Mouse (Mus musculus) heart, postnatal 36 days (tissue): Measurements from ENCODE around the gene Mrap2. TPM values are rescaled to one million over a fixed set of nuclear protein-coding genes. Genes with fewer than 3 reads are reported as not detected.
"Not testable (repeated sequence)": the region's sequence is repeated elsewhere in the genome, so short reads cannot be mapped to it uniquely, and the experiment has no call there.

Source experiments
- DNase-seq, 2 experiments: peaks; one replicate each; pipeline ENCODE4 v3.0.0; 2021 to 2022
- intact Hi-C: fragments of 180-260 bp; cut with DNase I; formaldehyde crosslinking; loops from one replicate; pipeline ENCODE4 v1.15.1; 2025
- total RNA-seq, 2 experiments: library from RNA; stranded (reverse); gene quantifications; 2 replicates each; pipeline ENCODE4 v1.2.3; 2021

The Mrap2 gene
- total RNA-seq: 1 to 10 TPM; 3.1 to 3.9 TPM

DNA sequence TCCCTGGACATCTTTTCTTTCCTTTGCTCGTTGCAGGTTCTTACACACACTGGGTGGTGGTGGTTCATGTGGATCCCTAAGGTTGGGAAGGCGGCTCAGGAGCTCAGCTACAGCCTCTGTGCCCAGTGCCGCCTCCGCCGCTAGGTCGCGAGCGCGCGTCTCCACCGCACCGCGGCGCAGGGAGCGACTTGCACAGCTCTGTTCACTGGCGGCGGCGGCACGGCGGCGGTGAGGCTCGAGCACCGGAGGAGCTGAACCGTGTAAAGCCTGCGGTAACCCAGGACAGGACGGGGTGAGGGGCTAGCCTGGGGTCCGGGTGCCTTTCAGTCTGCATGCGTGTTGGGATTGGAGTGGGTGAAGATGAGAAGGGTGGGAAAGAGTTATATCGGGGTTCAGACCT lies at the start of gene Mrap2:
Gene Mrap2, plus strand, starts transcription at position 201 of the 400 bp plus-strand sequence.
- intact Hi-C loops: no loop called here
- DNase-seq: peak; percentile 11 to 43

DNA sequence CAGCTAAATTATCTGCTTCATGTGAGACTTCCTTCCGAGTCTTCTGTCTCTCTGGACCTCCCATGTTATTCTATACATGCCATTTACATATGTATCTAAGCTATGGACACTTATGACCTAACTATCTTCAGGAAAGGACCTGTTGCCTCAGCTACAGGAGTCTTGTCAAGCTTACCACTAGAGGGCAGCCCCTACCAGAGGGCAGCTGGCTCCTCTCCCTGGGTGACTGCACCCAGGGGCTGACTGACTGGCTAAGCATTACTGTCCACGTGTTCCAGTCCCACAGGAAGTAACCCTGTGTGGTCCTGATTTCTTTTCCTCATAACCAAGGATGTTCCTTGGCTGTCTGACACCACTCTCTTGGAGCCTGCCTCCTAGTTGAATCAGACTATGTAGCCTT lies 46.1 kb upstream of the Mrap2 start:
- peak; percentile 8 to 27 for DNase-seq
- intact Hi-C loops: loop anchor here (5.0 kb wide), 1 partner anchor 149 kb away; no protein-coding TSS in a partner anchor

DNA sequence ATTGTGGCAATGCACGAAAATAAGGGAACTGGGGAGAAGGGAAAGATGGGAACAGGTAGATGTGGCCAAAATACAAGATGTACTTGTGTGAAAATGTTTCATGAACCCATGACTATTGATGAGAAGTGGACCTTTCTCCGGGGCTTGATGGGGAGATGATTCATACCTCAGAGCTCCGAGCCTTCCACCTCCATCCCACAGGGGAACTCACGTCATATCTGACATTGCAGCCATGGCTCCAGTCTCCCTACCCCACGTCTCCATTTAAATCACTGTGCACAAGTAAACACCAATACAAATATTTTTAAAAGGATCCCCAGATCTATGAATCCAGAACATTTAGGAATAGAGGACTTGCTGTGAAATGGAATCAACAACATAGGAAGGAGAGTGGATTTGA lies 29.1 kb upstream of the Mrap2 start:
- DNase-seq: no peak

DNA sequence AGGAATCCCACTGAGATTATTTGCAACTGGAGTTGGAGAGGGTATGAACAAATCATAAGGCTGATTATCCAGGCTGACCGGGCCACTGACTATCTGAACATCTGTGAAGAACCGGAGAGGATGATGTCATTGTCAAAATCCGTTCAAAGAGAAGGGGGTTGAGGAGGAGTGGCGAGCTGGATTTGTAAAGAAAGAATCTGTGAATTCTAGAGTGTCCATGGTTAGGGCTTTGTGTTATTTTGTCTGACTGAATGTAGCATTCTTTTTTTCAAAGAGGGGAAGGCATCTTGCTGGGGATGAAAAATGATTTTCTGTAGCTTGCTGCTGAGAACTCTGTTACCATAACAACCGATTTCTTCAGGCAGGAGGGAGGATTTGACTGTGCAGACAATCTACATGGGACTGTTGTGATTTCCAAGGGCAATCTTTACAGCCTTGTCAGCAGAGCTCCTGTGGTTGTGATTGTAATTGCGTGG lies 28.6 kb upstream of the Mrap2 start:
- DNase-seq: no peak
- intact Hi-C loops: no loop called here

More for the DNA sequence above, 29.1 kb upstream of the Mrap2 start:
- intact Hi-C loops: no loop called here

DNA sequence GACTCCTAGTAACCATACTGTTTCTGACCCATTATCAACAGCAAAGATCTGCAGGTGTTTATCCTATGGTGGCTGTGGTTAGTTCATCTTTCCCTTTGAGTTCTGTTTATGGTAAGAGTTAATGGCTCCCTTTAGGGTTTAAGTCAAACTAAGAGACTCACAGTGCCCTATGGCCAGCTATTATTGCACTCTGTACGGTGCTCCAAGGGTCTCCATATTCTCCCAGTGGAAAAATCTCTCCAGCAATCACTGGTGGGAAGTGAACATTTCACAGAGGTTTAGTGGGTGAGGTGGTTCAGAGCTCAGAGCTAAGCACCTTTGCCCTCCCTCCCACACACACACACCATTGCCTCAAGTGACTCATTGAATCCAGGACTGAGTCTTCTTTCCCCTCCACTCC lies 28.1 kb upstream of the Mrap2 start:
- DNase-seq: no peak
- intact Hi-C loops: no loop called here

DNA sequence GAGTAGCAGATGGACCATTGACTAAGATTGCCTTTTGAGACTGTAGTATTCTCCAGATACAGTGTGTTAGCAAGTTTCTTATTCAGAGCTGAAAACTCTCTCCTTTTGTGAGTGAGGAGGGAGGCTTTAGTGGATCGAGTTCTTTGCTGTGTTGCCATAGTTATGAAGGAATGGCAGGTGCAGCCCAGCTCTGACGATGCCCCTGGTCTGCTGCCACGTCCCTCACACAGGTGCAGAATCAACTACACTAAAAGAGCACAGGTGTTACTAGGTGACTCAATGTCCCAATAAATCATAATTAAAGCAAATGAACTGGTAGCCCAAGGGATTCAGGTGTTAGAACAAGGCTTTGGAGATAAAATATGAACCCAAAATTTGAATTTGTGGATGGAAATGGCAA lies 25.1 kb upstream of the Mrap2 start:
- DNase-seq: no peak
- intact Hi-C loops: no loop called here

DNA sequence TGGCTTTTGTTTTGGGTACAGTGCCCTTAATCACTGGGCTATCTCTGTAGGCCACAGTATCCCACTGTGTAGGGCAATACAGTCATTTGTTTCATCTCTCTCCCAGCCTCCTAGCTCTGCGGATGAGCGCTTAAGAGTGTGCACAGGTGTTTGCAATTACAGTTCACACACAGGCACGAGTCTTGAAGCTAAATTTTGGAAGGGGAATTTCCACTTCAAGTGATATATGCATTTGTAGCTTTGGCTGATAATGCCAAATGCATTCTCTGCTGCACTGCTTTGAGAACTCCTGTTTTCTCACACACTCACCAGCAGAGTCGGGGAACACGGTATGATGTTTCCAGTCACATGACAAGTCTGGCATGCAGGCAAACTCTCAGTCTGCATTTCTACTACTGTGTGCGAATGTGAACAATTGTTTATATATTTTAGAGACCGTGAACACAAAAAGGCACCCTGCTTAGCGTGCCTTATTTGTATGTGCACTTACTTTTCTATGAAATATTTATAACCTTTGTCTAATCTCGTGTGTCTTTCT lies 22.1 kb upstream of the Mrap2 start:
- DNase-seq: no peak
- intact Hi-C loops: no loop called here

DNA sequence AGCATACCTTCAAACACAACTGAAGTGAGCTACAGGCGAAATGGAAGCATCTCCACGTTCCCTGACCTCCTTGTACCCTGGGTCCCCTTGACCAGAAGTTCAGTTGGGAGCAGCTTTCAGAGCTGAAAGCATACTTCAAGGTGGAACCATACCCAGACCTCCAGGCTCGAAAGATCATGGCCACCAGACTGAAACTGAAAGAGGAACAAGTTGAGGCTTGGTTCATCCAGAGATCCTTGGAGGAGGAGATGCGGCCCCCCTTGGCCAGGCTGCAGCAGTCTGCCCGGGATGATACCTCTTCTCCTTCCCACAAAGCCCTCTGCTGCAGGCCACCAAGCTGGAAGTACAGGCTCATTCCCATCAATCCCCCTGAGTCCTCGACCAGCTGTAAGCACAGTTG lies 17.1 kb upstream of the Mrap2 start:
- intact Hi-C loops, DNase-seq: not testable (repeated sequence)

DNA sequence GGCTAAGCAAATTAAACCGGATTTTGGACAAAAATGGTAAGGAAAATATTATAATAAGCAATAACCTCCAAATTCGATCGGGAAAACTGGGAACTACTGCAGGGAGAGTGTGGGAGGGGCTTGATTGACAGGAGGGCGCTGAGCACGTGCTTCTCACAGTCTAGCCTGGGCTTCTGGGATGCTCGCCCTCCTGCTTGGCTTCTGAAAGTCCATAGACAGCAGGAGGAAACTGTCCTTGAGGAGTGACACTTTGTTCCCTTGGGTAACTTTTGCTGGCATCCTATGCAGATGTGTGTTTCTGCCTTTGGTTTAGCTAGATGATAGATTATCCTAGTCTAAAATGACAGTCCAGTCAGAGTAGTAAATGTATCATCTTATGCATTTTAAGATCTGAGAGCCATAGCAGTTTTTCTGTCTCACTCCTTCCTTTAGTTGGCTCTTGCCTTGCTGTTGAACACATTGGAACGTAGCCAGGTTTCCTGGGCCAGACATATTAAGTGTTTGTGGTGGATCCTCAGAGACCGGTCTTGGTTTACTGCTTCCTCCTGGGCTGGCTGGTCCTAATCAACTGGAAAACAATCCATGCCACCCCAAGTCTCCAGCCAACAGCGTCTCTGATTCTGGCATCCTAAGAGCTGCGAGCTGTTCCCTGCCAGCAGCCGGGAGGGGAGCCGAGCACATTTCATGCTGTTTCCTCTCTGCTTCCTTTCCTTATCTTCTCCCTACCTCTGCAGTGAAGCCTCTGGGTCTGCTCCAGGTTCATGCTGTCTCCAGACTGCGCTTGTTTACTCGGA lies 8.1 kb upstream of the Mrap2 start:
- peak in 1 of 2 experiments; percentile 2 for DNase-seq
- intact Hi-C loops: no loop called here

DNA sequence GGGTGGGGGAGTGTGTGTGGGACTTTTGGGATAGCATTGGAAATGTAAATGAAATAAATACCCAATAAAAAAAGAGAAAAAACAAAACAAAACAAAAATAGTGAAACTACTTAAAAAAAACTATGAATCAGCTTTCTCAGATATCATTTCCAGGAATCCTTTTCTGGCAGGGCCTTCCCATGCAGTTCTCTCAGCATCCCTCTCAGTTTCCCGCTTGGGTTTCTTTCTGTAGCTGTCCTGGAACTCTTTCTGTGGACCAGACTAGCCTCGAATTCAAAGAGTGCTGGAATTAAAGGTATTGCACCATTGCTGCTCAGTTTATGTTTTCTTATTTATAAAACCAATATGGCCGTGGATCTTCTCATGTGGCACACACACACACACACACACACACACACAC lies 1.0 kb upstream of the Mrap2 start:
- intact Hi-C loops: no loop called here

DNA sequence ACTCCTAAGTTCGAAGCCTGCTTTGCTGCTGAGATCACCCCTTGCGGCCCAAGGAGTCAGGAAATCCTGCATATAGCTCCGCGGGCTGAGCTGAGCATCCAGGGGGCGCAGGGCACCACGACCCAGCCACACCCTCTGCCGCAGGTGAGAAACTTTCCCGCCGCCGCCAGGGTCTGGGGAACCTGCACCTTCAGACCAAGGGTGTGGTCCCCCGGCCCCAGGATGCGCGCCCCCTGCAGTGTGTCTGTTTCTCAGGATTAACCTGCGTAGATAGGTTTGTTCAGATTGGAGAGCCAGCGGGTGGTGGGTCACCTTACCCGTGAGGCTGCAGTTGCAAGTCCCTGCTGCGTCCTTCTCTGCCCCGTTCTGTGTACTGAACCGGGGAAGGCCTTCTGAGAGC lies 426 bp downstream of the Mrap2 start:
- peak in 1 of 2 experiments; percentile 3 for DNase-seq
- intact Hi-C loops: no loop called here

More for the DNA sequence above, 1.0 kb upstream of the Mrap2 start:
- no peak for DNase-seq

DNA sequence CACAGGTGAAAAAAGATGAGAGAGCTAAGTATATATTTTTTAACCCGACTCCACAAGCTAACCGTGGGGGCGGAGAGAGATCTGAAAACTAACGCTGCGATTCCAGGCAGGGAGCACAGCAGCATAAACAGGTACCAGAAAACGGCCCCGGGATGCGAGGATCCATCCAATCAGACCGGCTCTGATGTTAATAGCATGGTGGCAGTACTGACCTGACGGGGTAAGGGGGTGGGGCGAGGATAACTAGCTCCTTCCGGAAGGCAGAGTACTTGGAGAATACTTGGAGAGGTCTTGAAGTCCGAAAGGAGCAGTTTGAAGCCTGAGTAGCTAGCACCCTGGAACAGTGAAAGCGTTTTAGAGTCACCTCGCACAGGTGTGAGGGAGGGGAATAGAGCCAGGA lies 1.1 kb downstream of the Mrap2 start:
- intact Hi-C loops: no loop called here
- no peak for DNase-seq

DNA sequence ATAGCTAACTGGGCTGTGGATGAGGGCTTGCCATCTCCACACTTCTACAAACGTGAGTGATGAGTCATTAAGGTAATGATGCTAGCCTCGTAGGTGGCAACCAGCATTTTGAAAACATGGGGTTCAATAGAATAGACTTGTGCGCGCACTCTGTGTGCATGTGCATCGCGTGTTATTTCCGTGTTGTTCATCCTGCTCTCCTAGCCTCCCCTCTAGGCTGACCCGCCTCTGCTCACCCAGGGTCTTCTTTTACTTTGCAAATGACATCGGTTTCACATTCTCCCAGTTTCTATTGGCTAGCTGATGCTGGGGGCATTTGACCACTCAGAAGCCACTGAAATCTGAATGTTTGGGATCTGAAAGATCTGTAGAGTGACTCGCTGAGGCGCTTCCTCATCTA lies 1.6 kb downstream of the Mrap2 start:
- intact Hi-C loops: no loop called here
- DNase-seq: no peak

DNA sequence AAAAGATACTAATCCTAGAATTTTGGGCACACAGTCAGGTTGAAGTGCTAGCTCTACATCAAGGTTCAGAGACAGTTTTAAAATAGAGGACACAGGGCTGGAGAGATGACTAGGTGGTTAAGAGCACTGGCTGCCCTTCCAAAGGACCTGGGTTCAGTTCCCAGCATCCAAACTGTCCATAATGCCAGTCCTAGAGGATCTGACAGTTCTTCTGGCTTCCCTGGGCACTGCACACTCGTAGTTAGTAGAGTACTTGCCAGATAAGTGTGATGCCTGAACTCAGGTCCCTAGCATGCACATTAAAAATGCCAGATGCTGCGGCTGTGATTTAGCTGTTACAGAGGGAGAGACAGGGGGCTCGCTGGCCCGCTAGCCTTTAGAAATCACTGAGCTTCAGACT lies 2.3 kb downstream of the Mrap2 start:
- DNase-seq: no peak
- intact Hi-C loops: no loop called here

DNA sequence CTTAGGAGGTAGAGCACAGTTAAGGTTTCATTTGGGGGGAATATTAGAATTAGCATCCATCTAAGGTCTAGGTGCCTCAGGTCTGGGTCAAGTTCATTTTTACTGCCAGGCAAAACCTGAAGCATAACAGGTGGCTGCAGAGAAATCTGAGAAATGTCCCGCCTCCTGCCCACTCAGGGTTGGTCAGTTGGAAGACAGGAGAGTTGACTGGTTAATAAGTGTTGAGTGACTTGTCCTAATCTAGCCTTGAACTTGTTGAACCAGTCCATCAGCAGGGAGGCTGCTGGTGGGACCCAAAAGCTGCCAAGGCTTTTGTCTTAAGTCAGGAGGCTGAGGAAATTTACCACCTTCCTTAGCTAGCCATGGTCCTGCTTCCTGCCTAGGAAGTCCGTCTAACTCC lies 3.8 kb downstream of the Mrap2 start:
- intact Hi-C loops: no loop called here
- DNase-seq: no peak

DNA sequence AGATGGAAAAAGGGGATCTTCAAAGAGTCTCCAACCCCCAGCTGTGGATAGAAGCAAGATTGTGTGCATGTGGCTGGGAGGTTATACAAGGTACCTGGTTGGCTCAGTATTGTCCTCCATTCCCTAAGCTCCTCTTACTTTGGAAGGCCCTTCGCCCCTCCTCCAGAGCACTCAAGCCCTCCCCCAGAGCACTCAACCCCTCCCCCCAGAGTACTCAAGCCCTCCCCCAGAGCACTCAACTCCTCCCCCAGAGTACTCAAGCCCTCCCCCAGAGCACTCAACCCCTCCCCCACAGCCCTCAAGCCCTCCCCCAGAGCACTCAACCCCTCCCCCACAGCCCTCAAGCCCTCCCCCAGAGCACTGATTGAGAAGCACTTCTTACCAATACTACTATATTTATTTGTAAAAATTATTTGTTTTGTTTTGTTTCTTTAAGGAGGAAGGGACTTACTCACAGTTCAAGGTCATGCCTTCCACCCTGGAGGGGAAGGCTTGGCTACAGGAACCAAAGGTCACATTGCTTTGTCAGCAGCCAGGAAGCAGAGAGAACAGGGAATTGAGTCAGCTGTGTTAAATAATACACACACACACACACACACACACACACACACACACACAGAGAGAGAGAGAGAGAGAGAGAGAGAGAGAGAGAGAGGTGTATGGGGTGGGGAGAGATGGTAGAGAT lies 8.7 kb downstream of the Mrap2 start:
- no peak for DNase-seq
- intact Hi-C loops: no loop called here

DNA sequence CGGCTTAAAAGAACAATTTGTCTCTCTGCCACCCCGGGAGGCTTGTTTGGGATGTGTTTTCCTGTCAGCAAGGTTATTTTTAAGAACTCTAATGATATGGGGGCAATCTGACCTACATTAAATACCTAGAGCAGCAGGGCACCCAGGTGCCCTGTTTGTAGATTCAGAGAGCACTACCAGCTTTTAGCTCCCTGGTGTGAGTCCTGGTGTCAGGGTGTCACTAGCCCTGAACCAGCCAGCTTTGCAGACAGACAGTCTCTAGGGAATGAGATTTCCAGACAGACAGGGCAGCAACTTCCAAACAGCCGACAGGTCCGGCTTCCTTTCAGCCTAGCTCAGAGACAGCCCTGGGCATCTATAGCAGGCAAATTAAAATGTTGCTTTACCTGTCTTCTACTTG lies 18.5 kb downstream of the Mrap2 start:
- intact Hi-C loops: no loop called here
- no peak for DNase-seq

DNA sequence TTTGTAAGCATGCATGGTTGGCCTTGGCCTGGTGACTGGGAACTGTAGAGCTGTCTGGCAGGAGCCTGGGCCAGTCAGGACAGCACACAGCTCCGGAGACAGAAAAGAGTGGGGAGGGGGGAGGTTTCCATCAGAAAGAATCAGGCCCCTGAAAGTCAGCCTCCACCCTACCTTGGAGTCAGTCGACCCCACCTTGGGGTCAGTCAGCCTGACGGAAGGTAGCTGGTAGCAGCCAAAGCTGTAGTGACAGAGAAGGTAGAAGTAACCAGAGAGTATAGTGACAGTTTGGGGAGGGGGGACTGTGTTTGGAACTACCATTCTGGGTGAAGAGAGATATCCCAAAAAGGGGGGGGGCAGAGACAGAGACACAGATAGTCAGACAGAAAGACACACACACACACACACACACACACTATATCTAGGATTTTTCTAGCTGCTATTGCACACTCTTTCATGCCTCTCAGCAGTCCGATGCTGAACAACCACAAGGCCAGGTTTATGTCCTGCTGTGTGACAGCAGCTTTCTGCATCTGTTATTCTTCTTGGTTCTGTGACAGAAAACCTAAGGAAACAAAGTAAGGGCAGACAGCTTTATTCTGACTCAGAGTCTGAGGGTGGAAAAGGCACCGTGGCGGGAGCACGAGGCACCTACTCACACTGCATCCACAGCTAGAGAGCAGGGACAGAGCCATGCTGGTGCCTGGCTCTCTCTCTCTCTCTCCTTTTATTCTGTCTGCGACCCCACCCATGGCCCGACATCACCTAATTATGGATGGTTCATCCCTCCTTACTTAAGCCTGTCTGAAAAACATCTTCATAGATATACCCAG lies 23.1 kb downstream of the Mrap2 start:
- intact Hi-C loops: no loop called here
- no peak for DNase-seq

DNA sequence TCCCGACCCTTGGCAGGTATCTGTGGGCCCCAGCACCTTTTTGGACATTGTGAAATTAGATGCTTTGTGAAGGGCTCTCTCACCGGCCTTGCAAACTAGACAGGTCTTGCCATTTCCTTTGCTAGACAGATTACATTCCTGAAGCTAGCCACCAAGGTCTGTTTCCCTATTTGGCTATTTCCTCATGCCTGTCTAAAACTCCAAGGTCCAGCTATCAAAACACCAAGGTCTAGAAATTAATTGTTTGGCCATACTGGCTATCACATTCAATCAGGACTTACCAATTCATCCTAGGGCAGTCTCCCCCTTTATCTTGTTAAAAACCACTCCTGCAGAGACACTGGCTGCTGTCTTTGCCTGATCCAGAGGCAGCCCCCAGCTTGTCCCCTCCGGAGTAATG lies 23.9 kb downstream of the Mrap2 start:
- no peak for DNase-seq
- intact Hi-C loops: no loop called here

DNA sequence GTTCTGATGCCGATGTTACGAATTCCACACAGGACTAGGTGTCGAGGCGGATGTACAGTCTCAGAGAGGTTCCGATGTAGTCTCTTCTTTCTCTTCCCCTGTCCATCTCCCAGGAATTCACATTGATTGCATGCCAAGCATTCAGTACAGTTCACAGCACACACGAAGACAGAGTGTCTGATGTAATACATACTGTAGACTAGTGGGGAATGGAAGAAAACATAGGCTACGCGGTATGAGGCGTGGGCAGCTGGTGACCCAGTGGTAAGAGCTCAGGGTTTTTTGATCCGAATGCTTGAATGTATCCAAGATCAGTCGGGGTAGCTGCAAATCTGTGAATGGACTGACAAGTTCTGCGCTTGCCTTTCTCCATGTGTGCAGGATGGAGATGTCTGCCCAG lies 25.0 kb downstream of the Mrap2 start:
- intact Hi-C loops: no loop called here
- no peak for DNase-seq

DNA sequence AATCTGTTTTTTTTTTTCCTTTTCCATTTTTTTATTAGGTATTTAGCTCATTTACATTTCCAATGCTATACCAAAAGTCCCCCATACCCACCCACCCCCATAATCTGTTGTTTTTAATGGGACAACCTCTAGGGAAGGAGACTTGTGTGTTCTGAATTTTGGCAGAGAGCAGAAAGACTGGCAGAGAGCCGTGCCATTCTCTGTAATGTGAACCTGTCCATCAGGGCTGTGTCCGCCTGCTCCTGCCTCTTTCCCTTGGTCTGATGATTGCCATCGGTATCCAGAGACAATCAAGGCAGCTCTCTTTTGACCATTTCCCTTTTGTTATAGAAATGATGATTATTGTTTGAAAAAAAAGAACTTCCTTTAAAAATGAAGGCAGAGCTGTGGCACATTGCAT lies 26.8 kb downstream of the Mrap2 start:
- DNase-seq: no peak
- intact Hi-C loops: no loop called here
